In genomic region chr2:132613581-132614188, GRCm38 (mm10) we compare ENCODE assay signal across 11 mouse cellular contexts. TPM values are rescaled to one million over a fixed set of nuclear protein-coding genes. Genes with fewer than 3 reads are reported as not detected.
DNase-seq lines count a peak whose midpoint lies in the region; ATAC-seq lines count a peak whose summit lies in the region.
"Had no signal": no experiment of that assay in that cellular context is flagged by ENCODE, and none has a peak within 500 bp of the region (broad histone marks: within the 10 kb centered on the region; RNA-seq: fewer than 3 reads in every experiment).

No protein-coding gene starts in this region.

- no peak overlapping the region for H3K27ac ChIP-seq in liver, embryonic 12.5 days
- H3K27ac ChIP-seq in forebrain, embryonic 14.5 days (ENCODE audit: low read depth, low read length), result no peak overlapping the region
- no peak overlapping the region for H3K27ac ChIP-seq in forebrain, embryonic 15.5 days (replicated peaks)

- H3K36me3 ChIP-seq in liver, embryonic 12.5 days, result no peaks in the 10 kb centered on the region
- H3K36me3 ChIP-seq in forebrain, embryonic 14.5 days (ENCODE audit: control insufficient read depth, insufficient read depth, low read length), result no peaks in the 10 kb centered on the region
- no peaks in the 10 kb centered on the region for H3K36me3 ChIP-seq in forebrain, embryonic 15.5 days

- WGBS in liver, embryonic 12.5 days (ENCODE audit: insufficient replicate concordance), result 45% methylated on average over 5 of the region's 5 CpGs
- 89% methylated on average over 5 of the region's 5 CpGs for WGBS in forebrain, embryonic 14.5 days
- 84% methylated on average over 5 of the region's 5 CpGs for WGBS in forebrain, embryonic 15.5 days

- H3K9ac ChIP-seq in liver, embryonic 12.5 days, result no peak overlapping the region
- no peak overlapping the region for H3K9ac ChIP-seq in forebrain, embryonic 14.5 days (ENCODE audit: low read length)
- H3K9ac ChIP-seq in forebrain, embryonic 15.5 days (replicated peaks), result no peak overlapping the region

- no peak for DNase-seq in frontal cortex, postnatal 10 days (ENCODE audit: low spot score in 2 of 2)
- DNase-seq in 3134 (ENCODE audit: extremely low read depth, insufficient read length, low spot score), result peak; percentile 78
- DNase-seq in forebrain, embryonic 14.5 days (ENCODE audit: low spot score), result no peak
- DNase-seq in heart, adult 18-20 months, result no peak
- DNase-seq: heart, postnatal 10 days had no signal

- H3K4me3 ChIP-seq in liver, embryonic 12.5 days, result no peak overlapping the region
- no peak overlapping the region for H3K4me3 ChIP-seq in forebrain, embryonic 14.5 days (ENCODE audit: low read depth, low read length)
- H3K4me3 ChIP-seq in forebrain, embryonic 15.5 days, result no peak overlapping the region
- H3K4me3 ChIP-seq: erythroblast, embryonic 14.5 days; megakaryocyte, embryonic 14.5 days had no signal

- no peaks in the 10 kb centered on the region for H3K27me3 ChIP-seq in liver, embryonic 12.5 days (replicated peaks)
- H3K27me3 ChIP-seq in forebrain, embryonic 14.5 days (replicated peaks; ENCODE audit: control insufficient read depth, insufficient read depth, low read length), result no peaks in the 10 kb centered on the region
- no peaks in the 10 kb centered on the region for H3K27me3 ChIP-seq in forebrain, embryonic 15.5 days

- no peaks in the 10 kb centered on the region for H3K4me1 ChIP-seq in liver, embryonic 12.5 days
- H3K4me1 ChIP-seq in forebrain, embryonic 14.5 days (ENCODE audit: control insufficient read depth, insufficient read depth, low read length), result no peaks in the 10 kb centered on the region
- no peaks in the 10 kb centered on the region for H3K4me1 ChIP-seq in forebrain, embryonic 15.5 days

- no peaks in the 10 kb centered on the region for H3K9me3 ChIP-seq in liver, embryonic 12.5 days (replicated peaks)
- H3K9me3 ChIP-seq in forebrain, embryonic 14.5 days (replicated peaks; ENCODE audit: control insufficient read depth, low read length), result no peaks in the 10 kb centered on the region
- H3K9me3 ChIP-seq in forebrain, embryonic 15.5 days, result no peaks in the 10 kb centered on the region

- peak; percentile 94 for ATAC-seq in frontal cortex, adult (ENCODE audit: low TSS enrichment)
- ATAC-seq in activated CD4-positive, CD25-positive, alpha-beta regulatory T cell, adult 4 months, result peak; percentile 95
- ATAC-seq in liver, embryonic 12.5 days, result peak; percentile 37; the same call in 1 of the 2 replicates
- no peak for ATAC-seq in forebrain, embryonic 14.5 days
- no peak for ATAC-seq in forebrain, embryonic 15.5 days (replicated peaks)

- no peak overlapping the region for H3K4me2 ChIP-seq in liver, embryonic 12.5 days
- no peak overlapping the region for H3K4me2 ChIP-seq in forebrain, embryonic 14.5 days (ENCODE audit: low read length)
- H3K4me2 ChIP-seq in forebrain, embryonic 15.5 days (replicated peaks), result no peak overlapping the region

RNA-seq across cellular contexts. Expression of gene Gpcpd1, which starts 26.2 kb away (rescaled TPM):
- polyA plus RNA-seq in activated CD4-positive, CD25-positive, alpha-beta regulatory T cell, adult 4 months (2017; shearing (Covaris generic)), result 10 to 100 TPM; 50.6 to 63.3 TPM
- 50.6 and 56.2 TPM in 2 replicates for polyA plus RNA-seq in liver, embryonic 12.5 days (2016; fragmentation: Nextera tagmentation; extraction: Ambion mirVana)
- 65.3 and 67.0 TPM in 2 replicates for polyA plus RNA-seq in forebrain, embryonic 14.5 days (2014; fragmentation: Nextera tagmentation; extraction: Ambion mirVana)
- polyA plus RNA-seq in forebrain, embryonic 15.5 days (2015; fragmentation: Nextera tagmentation; extraction: Ambion mirVana), result 85.7 and 85.9 TPM in 2 replicates
- total RNA-seq in heart, adult 18-20 months (2021), result 100 to 1,000 TPM; 151 to 198 TPM

Comparison
In these comparisons a context has a peak if more than half of its experiments do, and no peak if none do; other contexts are left out.
1. ATAC-seq: peak in frontal cortex, adult (single experiment), activated CD4-positive, CD25-positive, alpha-beta regulatory T cell, adult 4 months (single experiment) and liver, embryonic 12.5 days (single experiment); none in forebrain, embryonic 14.5 days (single experiment) and forebrain, embryonic 15.5 days (single experiment).